21 mouse cellular contexts compared by ENCODE assay signal in the genomic region with DNA sequence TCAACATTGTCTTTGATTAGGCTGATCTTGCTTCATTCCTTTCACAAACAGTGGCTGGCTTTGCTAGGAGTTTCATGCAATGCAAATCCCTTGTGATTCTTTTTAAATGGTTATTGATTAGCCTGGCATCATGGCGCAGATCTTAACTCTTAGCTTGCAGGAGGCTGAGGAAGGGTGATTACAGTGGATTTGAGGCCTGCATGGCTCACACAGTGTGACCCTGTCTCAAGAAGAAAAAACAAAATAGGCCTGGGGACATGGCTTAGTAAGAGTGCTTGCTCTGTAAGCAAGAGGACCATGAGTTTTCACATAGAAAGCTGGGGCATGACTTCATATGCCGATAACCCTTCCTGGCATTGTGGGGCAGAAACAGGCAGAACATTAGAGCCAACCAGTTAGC. TPM values are rescaled to one million over a fixed set of nuclear protein-coding genes. Genes with fewer than 3 reads are reported as not detected.
DNase-seq lines count a peak whose midpoint lies in the region; ATAC-seq and TF ChIP-seq lines count a peak whose summit lies in the region.
"Had no signal": no experiment of that assay in that cellular context is flagged by ENCODE, and none has a peak within 500 bp of the region (broad histone marks: within the 10 kb centered on the region; RNA-seq: fewer than 3 reads in every experiment).

No protein-coding gene starts in this region.

- H3K4me3 ChIP-seq in liver, adult 2 months (ENCODE audit: insufficient read depth, low read depth, low read length) = no peak overlapping the region
- no peak overlapping the region for H3K4me3 ChIP-seq in liver, embryonic 11.5 days (ENCODE audit: low read depth, low read length)
- no peak overlapping the region for H3K4me3 ChIP-seq in forebrain, embryonic 13.5 days
- H3K4me3 ChIP-seq in hindbrain, embryonic 13.5 days = no peak overlapping the region
- no peak overlapping the region for H3K4me3 ChIP-seq in midbrain, postnatal 0 days (ENCODE audit: low read depth, low read length)
- H3K4me3 ChIP-seq: embryonic facial prominence, embryonic 13.5 days; heart, embryonic 10.5 days; hindbrain, embryonic 15.5 days; limb, embryonic 15.5 days; megakaryocyte, embryonic 14.5 days; neural tube, embryonic 15.5 days had no signal

- no peak overlapping the region for H3K27ac ChIP-seq in liver, adult 2 months (replicated peaks; ENCODE audit: insufficient read depth, low read depth, low read length)
- no peak overlapping the region for H3K27ac ChIP-seq in liver, embryonic 11.5 days (ENCODE audit: low read depth, low read length)
- H3K27ac ChIP-seq in forebrain, embryonic 13.5 days = peak overlapping the region; percentile 78
- H3K27ac ChIP-seq in hindbrain, embryonic 13.5 days = peak overlapping the region; percentile 36; the same call in 1 of the 2 replicates
- H3K27ac ChIP-seq in midbrain, postnatal 0 days (ENCODE audit: low read depth, low read length) = peak overlapping the region; percentile 47; the same call in 1 of the 2 replicates
- H3K27ac ChIP-seq: embryonic facial prominence, embryonic 13.5 days; heart, embryonic 10.5 days; kidney, postnatal 0 days; limb, embryonic 15.5 days; stomach, postnatal 0 days had no signal

- peaks cover 6% of the 10 kb centered on the region; the same call in 1 of the 2 replicates for H3K79me2 ChIP-seq in liver, adult 2 months (ENCODE audit: control insufficient read depth, insufficient read depth, low read length)

- no peak overlapping the region for H3K9ac ChIP-seq in liver, adult 2 months (ENCODE audit: low read depth, low read length)
- no peak overlapping the region for H3K9ac ChIP-seq in liver, embryonic 11.5 days (ENCODE audit: low read depth, low read length)
- H3K9ac ChIP-seq in forebrain, embryonic 13.5 days = no peak overlapping the region
- H3K9ac ChIP-seq in hindbrain, embryonic 13.5 days = no peak overlapping the region
- no peak overlapping the region for H3K9ac ChIP-seq in midbrain, postnatal 0 days (replicated peaks; ENCODE audit: low read length, poor library complexity, severe bottlenecking)
- H3K9ac ChIP-seq: embryonic facial prominence, embryonic 13.5 days; hindbrain, embryonic 15.5 days; limb, embryonic 15.5 days; liver, postnatal 0 days; neural tube, embryonic 15.5 days had no signal

- no peaks in the 10 kb centered on the region for H3K9me3 ChIP-seq in liver, embryonic 11.5 days (ENCODE audit: control insufficient read depth, low read length)
- no peaks in the 10 kb centered on the region for H3K9me3 ChIP-seq in forebrain, embryonic 13.5 days (replicated peaks)
- no peaks in the 10 kb centered on the region for H3K9me3 ChIP-seq in hindbrain, embryonic 13.5 days
- H3K9me3 ChIP-seq in midbrain, postnatal 0 days (ENCODE audit: low read length) = no peaks in the 10 kb centered on the region
- H3K9me3 ChIP-seq: embryonic facial prominence, embryonic 13.5 days; heart, embryonic 10.5 days; hindbrain, embryonic 15.5 days; limb, embryonic 15.5 days; megakaryocyte, embryonic 14.5 days; neural tube, embryonic 15.5 days had no signal

- no peaks in the 10 kb centered on the region for H3K27me3 ChIP-seq in liver, adult 2 months (ENCODE audit: control insufficient read depth, insufficient read depth, low read length)
- no peaks in the 10 kb centered on the region for H3K27me3 ChIP-seq in liver, embryonic 11.5 days (replicated peaks; ENCODE audit: control insufficient read depth, insufficient read depth, low read length)
- no peaks in the 10 kb centered on the region for H3K27me3 ChIP-seq in forebrain, embryonic 13.5 days
- no peaks in the 10 kb centered on the region for H3K27me3 ChIP-seq in hindbrain, embryonic 13.5 days
- no peaks in the 10 kb centered on the region for H3K27me3 ChIP-seq in midbrain, postnatal 0 days (ENCODE audit: insufficient read depth, low read length)
- H3K27me3 ChIP-seq: embryonic facial prominence, embryonic 13.5 days; hindbrain, embryonic 15.5 days; limb, embryonic 15.5 days; megakaryocyte, embryonic 14.5 days; neural tube, embryonic 15.5 days had no signal

- TF ChIP-seq CTCF in liver, adult 2 months (IDR thresholded peaks at IDR 0.05; ENCODE audit: low read depth, low read length) = no peak
- TF ChIP-seq CTCF in midbrain, postnatal 0 days (IDR thresholded peaks at IDR 0.05) = no peak

- peak; percentile 33 for DNase-seq in liver, adult 2 months (ENCODE audit: extremely low read depth, low read depth, low spot score)
- DNase-seq in liver, embryonic 11.5 days (ENCODE audit: low spot score) = no peak
- DNase-seq in midbrain, postnatal 0 days (ENCODE audit: low spot score) = no peak
- DNase-seq in right cerebral cortex, postnatal 36 days (ENCODE audit: low spot score in 2 of 2) = no peak
- DNase-seq in thymus, postnatal 36 days = no peak
- DNase-seq: cerebellum, adult 9-11 months; layer of hippocampus, postnatal 36 days; liver, postnatal 0 days; lung, postnatal 10 days; right cerebral cortex, postnatal 4 days had no signal

- ATAC-seq in liver, embryonic 11.5 days (replicated peaks; ENCODE audit: low FRiP score) = no peak
- no peak for ATAC-seq in forebrain, embryonic 13.5 days
- no peak for ATAC-seq in hindbrain, embryonic 13.5 days (ENCODE audit: low FRiP score)
- no peak for ATAC-seq in midbrain, postnatal 0 days (ENCODE audit: low FRiP score)
- ATAC-seq: intestine, postnatal 0 days; liver, postnatal 0 days had no signal

- H3K36me3 ChIP-seq in liver, adult 2 months (ENCODE audit: control insufficient read depth, insufficient read depth, low read length) = no peaks in the 10 kb centered on the region
- no peaks in the 10 kb centered on the region for H3K36me3 ChIP-seq in liver, embryonic 11.5 days (ENCODE audit: control insufficient read depth, insufficient read depth, low read length)
- no peaks in the 10 kb centered on the region for H3K36me3 ChIP-seq in forebrain, embryonic 13.5 days (ENCODE audit: poor library complexity, severe bottlenecking)
- H3K36me3 ChIP-seq in hindbrain, embryonic 13.5 days = no peaks in the 10 kb centered on the region
- H3K36me3 ChIP-seq in midbrain, postnatal 0 days (ENCODE audit: insufficient read depth, low read length) = no peaks in the 10 kb centered on the region
- H3K36me3 ChIP-seq: embryonic facial prominence, embryonic 13.5 days; heart, embryonic 10.5 days; hindbrain, embryonic 15.5 days had no signal

- no peak for TF ChIP-seq POLR2A in liver, adult 2 months (IDR thresholded peaks at IDR 0.05; ENCODE audit: extremely low read depth, insufficient read depth, low read length)

- H3K4me2 ChIP-seq in liver, embryonic 11.5 days = no peak overlapping the region
- H3K4me2 ChIP-seq in forebrain, embryonic 13.5 days = no peak overlapping the region
- no peak overlapping the region for H3K4me2 ChIP-seq in hindbrain, embryonic 13.5 days
- no peak overlapping the region for H3K4me2 ChIP-seq in midbrain, postnatal 0 days (ENCODE audit: low read depth, low read length, poor library complexity, severe bottlenecking)
- H3K4me2 ChIP-seq: embryonic facial prominence, embryonic 13.5 days; hindbrain, embryonic 15.5 days; limb, embryonic 15.5 days; neural tube, embryonic 15.5 days had no signal

- H3K4me1 ChIP-seq in liver, adult 2 months (ENCODE audit: control insufficient read depth, insufficient read depth, low read length) = peaks cover 16% of the 10 kb centered on the region
- H3K4me1 ChIP-seq in liver, embryonic 11.5 days (replicated peaks; ENCODE audit: control insufficient read depth, insufficient read depth, low read length) = no peaks in the 10 kb centered on the region
- H3K4me1 ChIP-seq in forebrain, embryonic 13.5 days = peaks cover 25% of the 10 kb centered on the region
- H3K4me1 ChIP-seq in hindbrain, embryonic 13.5 days (replicated peaks) = peaks cover 20% of the 10 kb centered on the region
- H3K4me1 ChIP-seq in midbrain, postnatal 0 days (ENCODE audit: insufficient read depth, low read length) = peaks cover 6% of the 10 kb centered on the region
- H3K4me1 ChIP-seq: heart, embryonic 10.5 days; megakaryocyte, embryonic 14.5 days had no signal

- WGBS in liver, adult 2 months = 62% methylated on average over 2 of the region's 2 CpGs
- WGBS in liver, embryonic 11.5 days = 95% methylated on average over 2 of the region's 2 CpGs
- WGBS in forebrain, embryonic 13.5 days = 63% methylated on average over 2 of the region's 2 CpGs
- WGBS in hindbrain, embryonic 13.5 days = 78% methylated on average over 2 of the region's 2 CpGs
- 74% methylated on average over 2 of the region's 2 CpGs for WGBS in midbrain, postnatal 0 days

RNA-seq across cellular contexts. Expression of gene Ahcyl2, which starts 47.8 kb away (rescaled TPM):
- total RNA-seq in liver, adult 2 months (2014; rRNA removed) = 8.9 and 11.8 TPM in 2 replicates
- polyA plus RNA-seq in liver, adult 2 months (2012; rRNA removed) = 5.2 and 7.4 TPM in 2 replicates
- 12.0 and 12.5 TPM in 2 replicates for polyA plus RNA-seq in liver, embryonic 11.5 days (2014; fragmentation: Nextera tagmentation; extraction: Ambion mirVana)
- 11.1 and 12.3 TPM in 2 replicates for polyA plus RNA-seq in forebrain, embryonic 13.5 days (2015; fragmentation: Nextera tagmentation; extraction: Ambion mirVana)
- polyA plus RNA-seq in hindbrain, embryonic 13.5 days (2015; fragmentation: Nextera tagmentation; extraction: Ambion mirVana) = 18.0 and 18.2 TPM in 2 replicates
- total RNA-seq in midbrain, postnatal 0 days (2014; rRNA removed) = 66.7 and 69.1 TPM in 2 replicates
- 12.8 and 16.0 TPM in 2 replicates for polyA plus RNA-seq in midbrain, postnatal 0 days (2015; fragmentation: Nextera tagmentation; extraction: Ambion mirVana)

Comparison
In these comparisons a context has a peak if more than half of its experiments do, and no peak if none do; other contexts are left out.
1. H3K27ac ChIP-seq: peak in forebrain, embryonic 13.5 days (single experiment), hindbrain, embryonic 13.5 days (single experiment) and midbrain, postnatal 0 days (single experiment); none in liver, adult 2 months (single experiment) and liver, embryonic 11.5 days (single experiment).